Mouse (Mus musculus) heart, embryonic 13.5 days (tissue): ENCODE measurements around the gene Gm28230. TPM values are rescaled to one million over a fixed set of nuclear protein-coding genes. Genes with fewer than 3 reads are reported as not detected.

Experiments used
- ATAC-seq: fragments of 200-750 bp; cut with Nextera tagmentation; 2 replicates; pipeline ENCODE4 v1.8.0; 2017; ENCODE audit warnings: moderate TSS enrichment; ENCODE audit not compliant: insufficient number of reproducible peaks, low FRiP score, low TSS enrichment; ENCODE audit errors: extremely low read depth
- H3K27ac ChIP-seq: fragments of 300-500 bp; sonication (generic); replicated peaks from 2 replicates; pipeline ENCODE4 v1.5.1; 2015; ENCODE audit warnings: moderate library complexity, mild to moderate bottlenecking, inconsistent platforms
- H3K27me3 ChIP-seq: fragments of 300-500 bp; sonication (generic); replicated peaks from 2 replicates; pipeline ENCODE4 v1.6.1; 2015; ENCODE audit warnings: mild to moderate bottlenecking, inconsistent platforms
- H3K36me3 ChIP-seq: fragments of 300-500 bp; sonication (generic); 2 replicates; pipeline ENCODE4 v1.6.1; 2015; ENCODE audit warnings: mild to moderate bottlenecking, inconsistent platforms
- H3K4me1 ChIP-seq: fragments of 300-500 bp; sonication (generic); 2 replicates; pipeline ENCODE4 v1.6.1; 2015; ENCODE audit warnings: inconsistent platforms
- H3K4me2 ChIP-seq: fragments of 300-500 bp; sonication (generic); 2 replicates; pipeline ENCODE4 v1.6.1; 2015; ENCODE audit warnings: inconsistent platforms, mild to moderate bottlenecking, moderate library complexity
- H3K4me3 ChIP-seq: fragments of 300-500 bp; sonication (generic); 2 replicates; pipeline ENCODE4 v1.5.1; 2015; ENCODE audit warnings: moderate library complexity, mild to moderate bottlenecking, inconsistent platforms
- H3K9ac ChIP-seq: fragments of 300-500 bp; sonication (generic); 2 replicates; pipeline ENCODE4 v1.6.1; 2015; ENCODE audit warnings: inconsistent platforms, mild to moderate bottlenecking, moderate library complexity
- H3K9me3 ChIP-seq: fragments of 300-500 bp; sonication (generic); 2 replicates; pipeline ENCODE4 v1.6.1; 2016; ENCODE audit warnings: inconsistent platforms
- WGBS: fragments of 180-500 bp; shearing (Covaris S2); methylation state at CpG from one replicate; pipeline ENCODE4 v1.1.7; 2015; ENCODE audit warnings: mixed read lengths; 5-methylcytosine and 5-hydroxymethylcytosine counted together
- polyA plus RNA-seq: library from polyadenylated mRNA; unstranded; fragments of >200 nt; fragmentation: Nextera tagmentation; extraction: Ambion mirVana; gene quantifications from 2 replicates; pipeline ENCODE4 v1.2.1, GENCODE M21; 2015

Gm28230 gene
- polyA plus RNA-seq, 1 experiment from 2014 or later: 0.09 TPM

GRCm38 (mm10) chr2:74692808-74693431 lies 33.6 kb upstream of the Gm28230 start:
- Histone ChIP-seq H3K4me3 (no peak overlapping the region), H3K9me3 (no peaks in the 10 kb centered on the region), H3K9ac (no peak overlapping the region), H3K36me3 (no peaks in the 10 kb centered on the region), H3K4me1 (peaks cover 14% of the 10 kb centered on the region), H3K27me3 (peaks cover 97% of the 10 kb centered on the region), H3K4me2 (no peak overlapping the region), H3K27ac (no peak overlapping the region)
- ATAC-seq: no peak
- WGBS: 1% methylated on average over 20 of the region's 20 CpGs

GRCm38 (mm10) chr2:74693432-74693827 lies 33.1 kb upstream of the Gm28230 start:
- H3K36me3 ChIP-seq: no peaks in the 10 kb centered on the region
- H3K4me2 ChIP-seq: no peak overlapping the region
- peaks cover 97% of the 10 kb centered on the region for H3K27me3 ChIP-seq
- H3K9me3 ChIP-seq: no peaks in the 10 kb centered on the region
- 13% methylated on average over 4 of the region's 4 CpGs for WGBS
- H3K4me3 ChIP-seq: no peak overlapping the region
- H3K9ac ChIP-seq: no peak overlapping the region
- H3K4me1 ChIP-seq: peaks cover 19% of the 10 kb centered on the region
- H3K27ac ChIP-seq: no peak overlapping the region
- ATAC-seq: no peak

- no peak overlapping the region for H3K4me3 ChIP-seq
- no peak overlapping the region for H3K9ac ChIP-seq
- peaks cover 97% of the 10 kb centered on the region for H3K27me3 ChIP-seq
- no peak overlapping the region for H3K27ac ChIP-seq
- H3K9me3 ChIP-seq: no peaks in the 10 kb centered on the region
- no peak overlapping the region for H3K4me2 ChIP-seq
- H3K4me1 ChIP-seq: peaks cover 21% of the 10 kb centered on the region
- no peaks in the 10 kb centered on the region for H3K36me3 ChIP-seq
- 2% methylated on average over 16 of the region's 16 CpGs for WGBS
- no peak for ATAC-seq
Measured at GRCm38 (mm10) chr2:74694066-74694465, 32.5 kb upstream of the Gm28230 start.

GRCm38 (mm10) chr2:74695383-74695782 lies 31.1 kb upstream of the Gm28230 start:
- no peak overlapping the region for H3K9ac ChIP-seq

GRCm38 (mm10) chr2:74695813-74696430 lies 30.6 kb upstream of the Gm28230 start:
- no peak overlapping the region for H3K9ac ChIP-seq
- 4% methylated on average over 7 of the region's 7 CpGs for WGBS
- no peak overlapping the region for H3K4me3 ChIP-seq

More at GRCm38 (mm10) chr2:74695383-74695782, 31.1 kb upstream of the Gm28230 start:
- Histone ChIP-seq H3K27me3 (peaks cover 99% of the 10 kb centered on the region), H3K36me3 (no peaks in the 10 kb centered on the region), H3K4me3 (no peak overlapping the region), H3K4me2 (no peak overlapping the region), H3K4me1 (peaks cover 21% of the 10 kb centered on the region), H3K27ac (no peak overlapping the region), H3K9me3 (no peaks in the 10 kb centered on the region)
- 9% methylated on average over 1 of the region's 1 CpGs for WGBS
- no peak for ATAC-seq

GRCm38 (mm10) chr2:74696442-74697335 lies 29.8 kb upstream of the Gm28230 start:
- WGBS: 1% methylated on average over 34 of the region's 34 CpGs
- H3K4me2 ChIP-seq: no peak overlapping the region

More at GRCm38 (mm10) chr2:74695813-74696430, 30.6 kb upstream of the Gm28230 start:
- H3K4me2 ChIP-seq: no peak overlapping the region
- ATAC-seq: no peak
- peaks cover 21% of the 10 kb centered on the region for H3K4me1 ChIP-seq
- no peaks in the 10 kb centered on the region for H3K9me3 ChIP-seq
- peaks cover 100% of the 10 kb centered on the region for H3K27me3 ChIP-seq
- no peak overlapping the region for H3K27ac ChIP-seq
- H3K36me3 ChIP-seq: no peaks in the 10 kb centered on the region

GRCm38 (mm10) chr2:74697567-74698121 lies 28.9 kb upstream of the Gm28230 start, which contains the start of gene Hoxd9:
Hoxd9 (plus strand) TSS chr2:74697727.
- WGBS: 2% methylated on average over 43 of the region's 43 CpGs
- H3K4me2 ChIP-seq: peak within 1 kb of the TSS; percentile 70
- peaks cover 14% of the 10 kb centered on the region for H3K4me1 ChIP-seq
- H3K4me3 ChIP-seq: peak within 1 kb of the TSS; percentile 47
- H3K9me3 ChIP-seq: no peaks in the 10 kb centered on the region
- no peak within 1 kb of the TSS for H3K27ac ChIP-seq
- no peaks in the 10 kb centered on the region for H3K36me3 ChIP-seq
- H3K9ac ChIP-seq: peak within 1 kb of the TSS; percentile 58; the same call in 1 of the 2 replicates
- no peak for ATAC-seq
- H3K27me3 ChIP-seq: peaks cover 100% of the 10 kb centered on the region

More at GRCm38 (mm10) chr2:74696442-74697335, 29.8 kb upstream of the Gm28230 start:
- H3K27ac ChIP-seq: no peak overlapping the region
- no peaks in the 10 kb centered on the region for H3K9me3 ChIP-seq
- no peaks in the 10 kb centered on the region for H3K36me3 ChIP-seq
- H3K9ac ChIP-seq: no peak overlapping the region
- no peak for ATAC-seq
- H3K4me1 ChIP-seq: peaks cover 18% of the 10 kb centered on the region
- no peak overlapping the region for H3K4me3 ChIP-seq
- peaks cover 100% of the 10 kb centered on the region for H3K27me3 ChIP-seq

GRCm38 (mm10) chr2:74698201-74699052 lies 28.1 kb upstream of the Gm28230 start:
- Histone ChIP-seq H3K4me2 (peak overlapping the region; percentile 70), H3K27ac (no peak overlapping the region), H3K27me3 (peaks cover 100% of the 10 kb centered on the region), H3K9ac (peak overlapping the region; percentile 58; the same call in 1 of the 2 replicates), H3K36me3 (no peaks in the 10 kb centered on the region), H3K9me3 (no peaks in the 10 kb centered on the region), H3K4me1 (peaks cover 13% of the 10 kb centered on the region), H3K4me3 (peak overlapping the region; percentile 47)
- WGBS: under 1% methylated on average over 78 of the region's 86 CpGs
- no peak for ATAC-seq

GRCm38 (mm10) chr2:74699053-74699430 lies 27.5 kb upstream of the Gm28230 start:
- Histone ChIP-seq H3K9ac (no peak overlapping the region), H3K36me3 (no peaks in the 10 kb centered on the region), H3K4me3 (peak overlapping the region; percentile 47), H3K27ac (no peak overlapping the region), H3K4me1 (peaks cover 13% of the 10 kb centered on the region), H3K9me3 (no peaks in the 10 kb centered on the region), H3K27me3 (peaks cover 100% of the 10 kb centered on the region), H3K4me2 (no peak overlapping the region)
- ATAC-seq: no peak
- WGBS: 2% methylated on average over 17 of the region's 17 CpGs

- Histone ChIP-seq H3K4me2 (no peak overlapping the region), H3K4me3 (no peak overlapping the region), H3K9me3 (no peaks in the 10 kb centered on the region), H3K36me3 (no peaks in the 10 kb centered on the region), H3K27me3 (peaks cover 100% of the 10 kb centered on the region), H3K9ac (no peak overlapping the region), H3K4me1 (peaks cover 18% of the 10 kb centered on the region), H3K27ac (no peak overlapping the region)
- 3% methylated on average over 23 of the region's 23 CpGs for WGBS
- no peak for ATAC-seq
Measured at GRCm38 (mm10) chr2:74699664-74700545, 26.6 kb upstream of the Gm28230 start.
